Mouse (Mus musculus): Measurements from ENCODE around the gene Efcab6.

GRCm38 (mm10) chr15:84086364-84086763 is 21.2 kb upstream of the Efcab6 start:
- TF ChIP-seq POLR2A (IDR thresholded peaks at IDR 0.05; ENCODE audit: low read depth, low read length) (no peak), CTCF (IDR thresholded peaks at IDR 0.05; ENCODE audit: extremely low read depth, insufficient read length, insufficient replicate concordance, low read depth, low read length) (no peak)
